11 mouse cellular contexts compared by ENCODE assay signal in genomic region chr12:82855333-82856107, GRCm38 (mm10).
A peak's percentile ranks its signal among the peaks of the same experiment; 100 is the strongest.
DNase-seq lines count a peak whose midpoint lies in the region; ATAC-seq lines count a peak whose summit lies in the region.
"Had no signal": no experiment of that assay in that cellular context is flagged by ENCODE, and none has a peak within 500 bp of the region (broad histone marks: within the 10 kb centered on the region; RNA-seq: fewer than 3 reads in every experiment).

No protein-coding gene starts in this region.

- H3K27ac ChIP-seq in embryonic facial prominence, embryonic 11.5 days (replicated peaks; ENCODE audit: low read depth, low read length): no peak overlapping the region
- no peak overlapping the region for H3K27ac ChIP-seq in embryonic facial prominence, embryonic 10.5 days (replicated peaks)
- H3K27ac ChIP-seq in hindbrain, embryonic 11.5 days (ENCODE audit: low read depth, low read length): no peak overlapping the region
- H3K27ac ChIP-seq: heart, embryonic 13.5 days; limb, embryonic 12.5 days had no signal

- no peak overlapping the region for H3K9ac ChIP-seq in embryonic facial prominence, embryonic 11.5 days (replicated peaks; ENCODE audit: low read length)
- H3K9ac ChIP-seq in hindbrain, embryonic 11.5 days (ENCODE audit: low read depth, low read length): no peak overlapping the region
- H3K9ac ChIP-seq: heart, embryonic 13.5 days; limb, embryonic 12.5 days had no signal

- no peaks in the 10 kb centered on the region for H3K9me3 ChIP-seq in embryonic facial prominence, embryonic 11.5 days (replicated peaks; ENCODE audit: control insufficient read depth, low read length)
- H3K9me3 ChIP-seq in embryonic facial prominence, embryonic 10.5 days: peaks cover 3% of the 10 kb centered on the region; the same call in 1 of the 2 replicates
- H3K9me3 ChIP-seq in hindbrain, embryonic 11.5 days (ENCODE audit: control insufficient read depth, low read length): no peaks in the 10 kb centered on the region
- H3K9me3 ChIP-seq: heart, embryonic 13.5 days had no signal

- H3K4me1 ChIP-seq in embryonic facial prominence, embryonic 11.5 days (ENCODE audit: control insufficient read depth, insufficient read depth, low read length): no peaks in the 10 kb centered on the region
- H3K4me1 ChIP-seq in embryonic facial prominence, embryonic 10.5 days: no peaks in the 10 kb centered on the region
- no peaks in the 10 kb centered on the region for H3K4me1 ChIP-seq in hindbrain, embryonic 11.5 days (replicated peaks; ENCODE audit: control insufficient read depth, insufficient read depth, low read length)
- H3K4me1 ChIP-seq: limb, embryonic 12.5 days had no signal

- H3K36me3 ChIP-seq in embryonic facial prominence, embryonic 11.5 days (replicated peaks; ENCODE audit: control insufficient read depth, insufficient read depth, low read depth, low read length): no peaks in the 10 kb centered on the region
- no peaks in the 10 kb centered on the region for H3K36me3 ChIP-seq in embryonic facial prominence, embryonic 10.5 days (replicated peaks)
- no peaks in the 10 kb centered on the region for H3K36me3 ChIP-seq in hindbrain, embryonic 11.5 days (ENCODE audit: control insufficient read depth, insufficient read depth, low read length)
- H3K36me3 ChIP-seq: heart, embryonic 13.5 days; limb, embryonic 12.5 days had no signal

- no peak overlapping the region for H3K4me2 ChIP-seq in embryonic facial prominence, embryonic 11.5 days (ENCODE audit: low read depth, low read length)
- no peak overlapping the region for H3K4me2 ChIP-seq in hindbrain, embryonic 11.5 days (replicated peaks; ENCODE audit: low read depth, low read length)
- H3K4me2 ChIP-seq: heart, embryonic 13.5 days; limb, embryonic 12.5 days had no signal

- H3K4me3 ChIP-seq in embryonic facial prominence, embryonic 11.5 days (ENCODE audit: low read depth, low read length): no peak overlapping the region
- H3K4me3 ChIP-seq in embryonic facial prominence, embryonic 10.5 days: no peak overlapping the region
- H3K4me3 ChIP-seq in hindbrain, embryonic 11.5 days (ENCODE audit: low read depth, low read length): no peak overlapping the region
- H3K4me3 ChIP-seq: heart, embryonic 13.5 days; limb, embryonic 12.5 days had no signal

- peak; percentile 8 for DNase-seq in embryonic facial prominence, embryonic 11.5 days (ENCODE audit: low spot score)
- DNase-seq in embryonic facial prominence, embryonic 10.5 days (ENCODE audit: low spot score): no peak
- peak; percentile 6 to 16 for DNase-seq in kidney, postnatal 36 days
- DNase-seq in kidney, postnatal 10 days: no peak
- peak; percentile 8 for DNase-seq in cerebellum, adult 9-10 months
- peak; percentile 23 to 30 for DNase-seq in left cerebral cortex, adult 9 months (ENCODE audit: low spot score in 2 of 2)
- DNase-seq in hindbrain, embryonic 11.5 days (ENCODE audit: low spot score): no peak
- DNase-seq in adrenal gland, postnatal 4 days (ENCODE audit: low spot score in 2 of 2): no peak
- DNase-seq: lung, postnatal 14 days had no signal

- WGBS in embryonic facial prominence, embryonic 11.5 days: 63% methylated on average over 4 of the region's 4 CpGs
- 69% methylated on average over 4 of the region's 4 CpGs for WGBS in embryonic facial prominence, embryonic 10.5 days
- 75% methylated on average over 4 of the region's 4 CpGs for WGBS in hindbrain, embryonic 11.5 days

- H3K27me3 ChIP-seq in embryonic facial prominence, embryonic 11.5 days (ENCODE audit: control insufficient read depth, insufficient read depth, low read length): no peaks in the 10 kb centered on the region
- no peaks in the 10 kb centered on the region for H3K27me3 ChIP-seq in embryonic facial prominence, embryonic 10.5 days (replicated peaks; ENCODE audit: low read depth, poor library complexity, severe bottlenecking)
- H3K27me3 ChIP-seq in hindbrain, embryonic 11.5 days (ENCODE audit: control insufficient read depth, insufficient read depth, low read length): no peaks in the 10 kb centered on the region
- H3K27me3 ChIP-seq: heart, embryonic 13.5 days; limb, embryonic 12.5 days had no signal

- ATAC-seq in embryonic facial prominence, embryonic 11.5 days (replicated peaks; ENCODE audit: insufficient number of reproducible peaks, low FRiP score, low TSS enrichment, low read depth): no peak
- no peak for ATAC-seq in hindbrain, embryonic 11.5 days (ENCODE audit: low FRiP score)

Comparison
In these comparisons a context has a peak if more than half of its experiments do, and no peak if none do; other contexts are left out.
1. DNase-seq: peak in embryonic facial prominence, embryonic 11.5 days (single experiment), kidney, postnatal 36 days (2 of 2), cerebellum, adult 9-10 months (single experiment) and left cerebral cortex, adult 9 months (2 of 2); none in embryonic facial prominence, embryonic 10.5 days (single experiment), kidney, postnatal 10 days (single experiment), hindbrain, embryonic 11.5 days (single experiment) and adrenal gland, postnatal 4 days (0 of 2).